Mouse (Mus musculus) myocyte (in vitro differentiated cells): ENCODE measurements around the gene Hpca. TPM values are rescaled to one million over a fixed set of nuclear protein-coding genes. Genes with fewer than 3 reads are reported as not detected.

Experiments used
- H3K27me3 ChIP-seq: one replicate; pipeline ENCODE4 v1.6.1; 2011; ENCODE audit not compliant: control insufficient read depth, insufficient read depth, insufficient read length
- H3K36me3 ChIP-seq: one replicate; pipeline ENCODE4 v1.6.1; 2011; ENCODE audit not compliant: control insufficient read depth, insufficient read depth
- H3K4me2 ChIP-seq: one replicate; pipeline ENCODE4 v1.6.1; 2011; ENCODE audit warnings: low read depth, control low read depth
- H3K4me3 ChIP-seq: one replicate; pipeline ENCODE4 v1.5.1; 2011; ENCODE audit warnings: mild to moderate bottlenecking, control low read depth, moderate library complexity
- H3K79me2 ChIP-seq: one replicate; pipeline ENCODE4 v1.6.1; 2011; ENCODE audit not compliant: control insufficient read depth, insufficient read depth
- H3ac ChIP-seq: one replicate; pipeline ENCODE4 v1.6.1; 2011; ENCODE audit not compliant: control insufficient read depth, insufficient read length
- CEBPB ChIP-seq: IDR thresholded peaks from 2 replicates; pipeline ENCODE4 v1.6.1; 2011; ENCODE audit warnings: mild to moderate bottlenecking, moderate library complexity; ENCODE audit not compliant: poor library complexity, insufficient read depth, severe bottlenecking
- E2F4 ChIP-seq: IDR thresholded peaks from one replicate; pipeline ENCODE4 v1.6.1; 2011; ENCODE audit warnings: mild to moderate bottlenecking, control low read depth, moderate library complexity; ENCODE audit not compliant: insufficient read depth
- MAX ChIP-seq: IDR thresholded peaks from one replicate; pipeline ENCODE4 v1.6.1; 2011; ENCODE audit warnings: low read depth, mild to moderate bottlenecking, control low read depth
- MYOD1 ChIP-seq, 3 experiments: IDR thresholded peaks; one replicate each; pipeline ENCODE4 v1.6.1; 2011; ENCODE audit warnings: control low read depth in 2 of 3, low read depth in 2 of 3, mild to moderate bottlenecking in 2 of 3, moderate library complexity in 1 of 3; ENCODE audit not compliant: insufficient read length in 2 of 3, control insufficient read depth in 1 of 3
- MYOG ChIP-seq, 3 experiments: IDR thresholded peaks; one replicate each; pipeline ENCODE4 v1.6.1; 2011; ENCODE audit warnings: control low read depth in 2 of 3, low read depth in 2 of 3, mild to moderate bottlenecking in 2 of 3; ENCODE audit not compliant: insufficient read length in 2 of 3, control insufficient read depth in 1 of 3, insufficient read depth in 1 of 3
- POLR2A ChIP-seq: IDR thresholded peaks from one replicate; pipeline ENCODE4 v1.6.1; 2011; ENCODE audit warnings: low read depth, mild to moderate bottlenecking, control low read depth, moderate library complexity; ENCODE audit not compliant: insufficient read length
- POLR2AphosphoS2 ChIP-seq: IDR thresholded peaks from one replicate; pipeline ENCODE4 v1.6.1; 2011; ENCODE audit warnings: low read depth, control low read depth; ENCODE audit not compliant: insufficient read length
- REST ChIP-seq: IDR thresholded peaks from one replicate; pipeline ENCODE4 v1.6.1; 2011; ENCODE audit warnings: mild to moderate bottlenecking, control low read depth, moderate library complexity; ENCODE audit not compliant: insufficient read depth, insufficient read length
- SRF ChIP-seq: IDR thresholded peaks from one replicate; pipeline ENCODE4 v1.6.1; 2011; ENCODE audit warnings: low read depth; ENCODE audit not compliant: control insufficient read depth, insufficient read length
- TCF12 ChIP-seq: IDR thresholded peaks from one replicate; pipeline ENCODE4 v1.6.1; 2011; ENCODE audit warnings: mild to moderate bottlenecking, control low read depth; ENCODE audit not compliant: poor library complexity, insufficient read depth, severe bottlenecking
- TCF3 ChIP-seq: IDR thresholded peaks from one replicate; pipeline ENCODE4 v1.6.1; 2011; ENCODE audit warnings: low read depth, control low read depth; ENCODE audit not compliant: insufficient read length
- USF1 ChIP-seq: IDR thresholded peaks from one replicate; pipeline ENCODE4 v1.6.1; 2011; ENCODE audit warnings: low read depth, mild to moderate bottlenecking, control low read depth, moderate library complexity
- polyA plus RNA-seq: library from polyadenylated mRNA; unstranded; fragments of >200 nt; fragmentation: generic; extraction: Trizol; gene quantifications from one replicate; pipeline ENCODE4 v1.2.1, GENCODE M21; 2012; ENCODE audit warnings: missing spikeins

Gene Hpca
- polyA plus RNA-seq, 1 experiment, result 0.12 TPM

DNA sequence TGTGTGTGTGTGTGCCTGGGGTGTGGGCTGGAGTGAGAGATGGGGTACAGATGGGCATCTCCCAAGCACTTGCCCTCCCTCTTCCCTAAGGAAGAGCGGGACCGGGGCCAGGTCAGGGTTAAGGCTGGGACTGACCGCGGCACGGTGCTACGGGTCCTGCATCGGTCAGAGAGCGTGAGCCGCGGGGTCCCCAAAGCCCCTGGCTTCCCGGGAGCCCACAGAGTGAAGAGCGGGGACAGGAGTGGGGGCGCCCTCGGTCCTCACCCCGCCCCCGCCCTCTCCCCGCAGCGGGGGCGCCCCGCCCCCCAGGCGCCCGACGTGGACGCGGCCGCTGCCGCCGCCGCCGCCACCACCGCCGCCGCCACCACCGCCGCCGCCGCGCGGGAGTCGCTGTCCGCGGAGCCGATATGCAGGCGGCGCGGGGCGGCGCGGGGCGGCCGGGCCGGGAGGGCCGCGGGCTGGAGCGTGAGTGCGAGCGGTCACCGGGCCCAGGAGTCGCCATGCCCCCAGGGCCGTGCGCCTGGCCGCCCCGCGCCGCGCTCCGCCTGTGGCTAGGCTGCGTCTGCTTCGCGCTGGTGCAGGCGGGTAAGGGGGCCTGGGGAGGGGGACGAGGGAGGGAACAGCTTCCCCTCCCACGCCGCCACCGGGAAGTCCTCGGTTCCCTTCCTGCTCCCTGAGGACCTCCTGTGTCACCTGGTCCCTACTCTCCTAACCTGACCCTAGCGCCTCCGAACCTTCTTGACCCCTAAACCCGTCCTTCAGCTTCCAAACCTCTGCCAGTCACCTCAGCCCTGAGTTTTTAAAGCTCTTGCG lies 14.9 kb upstream of the Hpca start, which contains the start of gene Fndc5:
Gene Fndc5 (plus strand): TSS at position 421 of the 813 bp plus-strand sequence.
- peak within 1 kb of the TSS; percentile 16 for H3K4me3 ChIP-seq
- H3ac ChIP-seq, result peak within 1 kb of the TSS; percentile 42
- H3K36me3 ChIP-seq, result no peaks in the 10 kb centered on the region
- H3K4me2 ChIP-seq, result peak within 1 kb of the TSS; percentile 58
- TF ChIP-seq POLR2A (no peak), TCF3 (no peak), USF1 (no peak), SRF (no peak), CEBPB (no peak), MYOG (IDR thresholded peaks at IDR 0.05; ENCODE audit: control insufficient read depth in 1 of 3, insufficient read depth in 1 of 3, insufficient read length in 2 of 3, low read depth in 2 of 3) (no peak), MAX (no peak), TCF12 (no peak), E2F4 (no peak), POLR2AphosphoS2 (no peak), REST (no peak), MYOD1 (IDR thresholded peaks at IDR 0.05; ENCODE audit: control insufficient read depth in 1 of 3, insufficient read length in 2 of 3, low read depth in 2 of 3) (no peak)
- H3K79me2 ChIP-seq, result no peaks in the 10 kb centered on the region
- peaks cover 9% of the 10 kb centered on the region for H3K27me3 ChIP-seq

DNA sequence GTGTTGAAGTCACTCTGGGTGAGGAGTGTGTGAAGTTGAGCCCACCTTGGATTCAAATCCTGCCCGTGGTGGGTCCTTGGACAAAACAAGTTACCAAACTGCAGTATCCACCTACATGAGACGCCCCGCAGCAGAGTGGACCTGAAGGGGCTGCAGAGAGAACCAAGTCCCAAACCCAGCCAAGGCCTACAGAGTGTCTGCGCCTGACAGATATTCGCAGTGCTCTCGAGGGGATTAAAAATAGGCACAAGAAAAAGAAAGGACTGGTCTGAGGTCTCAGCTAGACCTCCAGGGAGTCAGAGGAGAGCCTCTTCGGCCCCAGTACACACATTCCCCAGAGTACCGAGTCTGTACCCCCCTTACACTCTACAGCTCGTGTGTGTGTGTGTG lies 14.3 kb upstream of the Hpca start:
- no peak for TF ChIP-seq CEBPB
- no peak for TF ChIP-seq USF1
- TF ChIP-seq TCF3, result no peak
- no peak for TF ChIP-seq TCF12
- TF ChIP-seq MYOD1 (IDR thresholded peaks at IDR 0.05; ENCODE audit: control insufficient read depth in 1 of 3, insufficient read length in 2 of 3, low read depth in 2 of 3), result no peak
- no peak for TF ChIP-seq REST
- no peak for TF ChIP-seq SRF
- H3K4me2 ChIP-seq, result peak overlapping the region; percentile 58
- H3K79me2 ChIP-seq, result no peaks in the 10 kb centered on the region
- H3K4me3 ChIP-seq, result peak overlapping the region; percentile 16
- peaks cover 9% of the 10 kb centered on the region for H3K27me3 ChIP-seq
- H3ac ChIP-seq, result peak overlapping the region; percentile 42
- no peaks in the 10 kb centered on the region for H3K36me3 ChIP-seq

DNA sequence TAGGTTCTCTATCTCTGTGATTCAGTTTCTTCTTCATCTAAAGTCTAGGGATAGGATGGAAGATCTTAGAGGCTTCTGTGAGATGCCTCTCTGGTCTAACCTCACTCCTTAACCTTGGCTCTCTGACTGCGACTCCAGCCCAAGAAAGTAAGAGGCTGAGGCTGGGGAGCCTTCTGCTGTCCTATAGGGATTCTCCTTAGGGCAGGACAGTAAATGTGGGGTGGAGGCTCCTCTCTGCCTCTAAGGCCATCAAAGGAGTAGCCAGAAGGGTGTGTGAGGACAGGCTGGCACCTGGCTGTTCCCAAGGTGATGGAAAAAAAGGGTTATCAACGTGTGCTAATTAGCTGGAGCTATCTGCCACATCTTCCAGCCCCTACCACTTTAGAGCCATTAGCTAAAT lies 13.8 kb upstream of the Hpca start:
- Histone ChIP-seq H3ac (no peak overlapping the region), H3K79me2 (no peaks in the 10 kb centered on the region), H3K4me3 (peak overlapping the region; percentile 16), H3K4me2 (peak overlapping the region; percentile 58), H3K27me3 (peaks cover 9% of the 10 kb centered on the region), H3K36me3 (no peaks in the 10 kb centered on the region)
- TF ChIP-seq SRF, result no peak
- no peak for TF ChIP-seq MAX
- TF ChIP-seq POLR2A, result no peak
- no peak for TF ChIP-seq TCF3
- TF ChIP-seq E2F4, result no peak
- no peak for TF ChIP-seq TCF12
- TF ChIP-seq MYOG (IDR thresholded peaks at IDR 0.05; ENCODE audit: control insufficient read depth in 1 of 3, insufficient read depth in 1 of 3, insufficient read length in 2 of 3, low read depth in 2 of 3), result no peak
- TF ChIP-seq REST, result no peak
- TF ChIP-seq MYOD1 (IDR thresholded peaks at IDR 0.05; ENCODE audit: control insufficient read depth in 1 of 3, insufficient read length in 2 of 3, low read depth in 2 of 3), result no peak
- TF ChIP-seq USF1, result no peak
- no peak for TF ChIP-seq POLR2AphosphoS2
- TF ChIP-seq CEBPB, result no peak

DNA sequence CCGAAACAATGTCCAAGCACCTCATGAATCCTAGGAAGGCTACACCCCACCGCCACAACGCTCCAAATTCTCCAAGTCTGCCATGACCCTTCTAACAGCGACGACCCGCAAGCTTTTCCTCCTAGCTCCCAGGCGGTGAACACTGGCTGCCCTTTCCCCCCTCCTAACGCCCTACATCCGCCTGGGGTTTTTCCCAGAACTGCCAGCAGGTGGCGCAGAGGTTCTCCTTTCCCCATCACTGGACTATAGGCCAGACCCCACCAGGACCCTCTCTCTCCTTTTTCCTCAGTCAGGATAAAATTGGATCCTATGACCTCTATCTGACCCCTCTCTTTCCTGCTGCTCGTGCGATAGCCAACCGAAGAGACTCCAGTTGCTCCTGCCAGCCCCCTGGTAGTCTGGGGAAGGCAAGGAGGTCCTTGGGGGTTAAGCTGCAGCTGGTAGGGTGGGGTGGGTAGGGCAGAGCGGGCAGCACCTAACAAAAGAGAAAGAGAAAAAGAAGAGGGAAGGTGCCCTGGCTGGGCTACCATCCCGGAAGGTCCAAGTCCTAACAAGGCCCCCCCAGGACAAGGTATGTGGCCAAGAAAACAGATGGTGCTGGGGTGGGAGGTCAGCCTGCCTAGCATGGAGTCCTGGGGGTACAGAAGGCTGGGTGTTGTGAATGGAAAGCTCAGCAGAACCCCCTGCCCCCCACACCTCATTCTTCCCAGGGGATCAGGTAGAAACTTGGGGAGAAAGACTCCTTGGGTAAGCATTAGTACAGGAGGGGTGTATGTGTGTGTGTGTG lies 13.2 kb upstream of the Hpca start:
- peaks cover 9% of the 10 kb centered on the region for H3K27me3 ChIP-seq
- H3K4me2 ChIP-seq, result peak overlapping the region; percentile 58
- H3K4me3 ChIP-seq, result peak overlapping the region; percentile 16
- TF ChIP-seq MYOG (IDR thresholded peaks at IDR 0.05; ENCODE audit: control insufficient read depth in 1 of 3, insufficient read depth in 1 of 3, insufficient read length in 2 of 3, low read depth in 2 of 3) (no peak), POLR2AphosphoS2 (no peak), MYOD1 (IDR thresholded peaks at IDR 0.05; ENCODE audit: control insufficient read depth in 1 of 3, insufficient read length in 2 of 3, low read depth in 2 of 3) (no peak), CEBPB (no peak), USF1 (no peak), E2F4 (no peak), TCF12 (no peak), SRF (no peak), REST (no peak), MAX (no peak), POLR2A (no peak), TCF3 (no peak)
- no peaks in the 10 kb centered on the region for H3K79me2 ChIP-seq
- no peaks in the 10 kb centered on the region for H3K36me3 ChIP-seq
- H3ac ChIP-seq, result no peak overlapping the region
